Mouse (Mus musculus) E14TG2a.4 (cell line): ENCODE results near the gene Sgpl1.

ENCODE experiments used
- CTCF ChIP-seq: conservative IDR thresholded peaks from 2 replicates; pipeline ENCODE4 v1.5.1; 2014; ENCODE audit warnings: low read length
- NANOG ChIP-seq: IDR thresholded peaks from 2 replicates; pipeline ENCODE4 v1.6.1; 2014; ENCODE audit warnings: borderline replicate concordance, low read length, mixed read lengths
- POU5F1 ChIP-seq: IDR thresholded peaks from 2 replicates; pipeline ENCODE4 v1.6.1; 2014; ENCODE audit warnings: low read length, borderline replicate concordance

DNA sequence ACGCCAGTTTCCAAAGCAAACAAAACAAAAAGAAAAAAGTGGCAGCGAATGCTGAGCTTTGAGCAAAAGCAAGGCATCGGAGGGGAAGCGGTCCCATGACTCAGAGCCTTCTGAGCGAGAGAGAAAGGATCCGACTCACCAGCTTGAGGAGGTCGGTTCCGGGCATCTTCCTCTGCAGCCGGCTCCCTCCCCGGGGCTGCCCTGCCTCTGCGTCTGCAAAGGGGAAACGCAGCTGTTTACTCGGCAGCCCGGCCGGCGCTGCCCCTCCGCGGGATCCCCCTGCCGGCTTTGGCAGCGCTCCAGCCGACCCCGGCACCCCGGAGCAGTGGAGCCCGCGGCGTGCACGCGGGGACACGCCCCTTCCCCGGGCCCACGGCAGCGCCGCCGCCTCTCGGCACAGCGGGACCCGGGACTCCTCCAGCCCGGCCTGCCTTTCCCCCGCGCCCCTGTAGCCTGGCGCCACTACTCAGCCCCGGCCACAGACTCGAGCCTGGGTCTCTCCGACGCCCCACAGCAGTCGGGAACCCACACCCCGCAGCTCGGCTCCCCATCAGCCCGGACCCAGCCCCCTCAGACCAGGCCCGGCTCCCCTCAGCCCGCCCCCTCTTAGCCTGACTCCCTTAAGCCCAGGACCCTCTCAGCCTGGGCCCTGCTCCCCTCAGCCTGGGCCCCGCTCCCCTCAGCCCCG lies 1.2 kb downstream of the Sgpl1 start:
- TF ChIP-seq CTCF (no peak), POU5F1 (no peak), NANOG (no peak)
